ENCODE assay signal across 10 mouse cellular contexts in genomic region chr10:36483362-36483761, GRCm38 (mm10). TPM values are rescaled to one million over a fixed set of nuclear protein-coding genes. Genes with fewer than 3 reads are reported as not detected.
"Had no signal": no experiment of that assay in that cellular context is flagged by ENCODE, and none has a peak within 500 bp of the region (broad histone marks: within the 10 kb centered on the region; RNA-seq: fewer than 3 reads in every experiment).

No protein-coding gene starts in this region.

- H3K36me3 ChIP-seq: limb, embryonic 13.5 days; midbrain, embryonic 15.5 days had no signal

- H3K4me3 ChIP-seq: limb, embryonic 13.5 days; midbrain, embryonic 15.5 days had no signal

- ATAC-seq: midbrain, embryonic 15.5 days had no signal

- H3K27me3 ChIP-seq: midbrain, embryonic 15.5 days had no signal

- DNase-seq: kidney, postnatal 14 days; left cerebral cortex, postnatal 4 days; lung, adult 18-20 months; thymus, adult 18-20 months; thymus, postnatal 14 days had no signal

- H3K27ac ChIP-seq: limb, embryonic 13.5 days; liver, embryonic 14.5 days; midbrain, embryonic 15.5 days had no signal

- H3K4me2 ChIP-seq: limb, embryonic 13.5 days; midbrain, embryonic 15.5 days had no signal

- H3K9ac ChIP-seq: limb, embryonic 13.5 days; liver, embryonic 14.5 days; midbrain, embryonic 15.5 days had no signal

- H3K9me3 ChIP-seq: limb, embryonic 13.5 days; midbrain, embryonic 15.5 days had no signal

- H3K4me1 ChIP-seq: midbrain, embryonic 15.5 days had no signal

RNA-seq across cellular contexts. Expression of gene Hs3st5, which starts 23.3 kb away (rescaled TPM):
- total RNA-seq: liver, adult 2 months; megakaryocyte-erythroid progenitor cell, adult 5-6 weeks had no signal
- polyA plus RNA-seq: liver, adult 2 months had no signal
